Mouse (Mus musculus) lung, embryonic 16.5 days (tissue): ENCODE results near the gene Syn2. TPM values are rescaled to one million over a fixed set of nuclear protein-coding genes. Genes with fewer than 3 reads are reported as not detected.

Experiments
- ATAC-seq: fragments of 200-750 bp; cut with Nextera tagmentation; 2 replicates; pipeline ENCODE4 v1.8.0; 2017; ENCODE audit warnings: low read depth, mild to moderate bottlenecking, moderate library complexity
- H3K27ac ChIP-seq: fragments of 300-500 bp; sonication (generic); 2 replicates; pipeline ENCODE4 v1.5.1; 2014; ENCODE audit warnings: mild to moderate bottlenecking, control low read depth, low read length
- H3K27me3 ChIP-seq: fragments of 300-500 bp; sonication (generic); 2 replicates; pipeline ENCODE4 v1.6.1; 2014; ENCODE audit warnings: low read depth, low read length, mixed read lengths; ENCODE audit not compliant: control insufficient read depth, insufficient read depth
- H3K36me3 ChIP-seq: fragments of 300-500 bp; sonication (generic); 2 replicates; pipeline ENCODE4 v1.6.1; 2014; ENCODE audit warnings: low read length; ENCODE audit not compliant: control insufficient read depth, insufficient read depth
- H3K4me1 ChIP-seq: fragments of 300-500 bp; sonication (generic); replicated peaks from 2 replicates; pipeline ENCODE4 v1.6.1; 2014; ENCODE audit warnings: low read length, mixed read lengths; ENCODE audit not compliant: control insufficient read depth, insufficient read depth
- H3K4me2 ChIP-seq: fragments of 300-500 bp; sonication (generic); 2 replicates; pipeline ENCODE4 v1.6.1; 2014; ENCODE audit warnings: low read depth, low read length, control low read depth
- H3K4me3 ChIP-seq: fragments of 300-500 bp; sonication (generic); 2 replicates; pipeline ENCODE4 v1.5.1; 2014; ENCODE audit warnings: mild to moderate bottlenecking, low read length, control low read depth
- H3K9ac ChIP-seq: fragments of 300-500 bp; sonication (generic); 2 replicates; pipeline ENCODE4 v1.6.1; 2014; ENCODE audit warnings: low read length, control low read depth
- H3K9me3 ChIP-seq: fragments of 300-500 bp; sonication (generic); 2 replicates; pipeline ENCODE4 v1.6.1; 2016; ENCODE audit warnings: low read length; ENCODE audit not compliant: control insufficient read depth
- WGBS: fragments of 180-500 bp; shearing (Covaris S2); extraction: QIAGEN DNeasy Blood & Tissue Kit; methylation state at CpG from one replicate; pipeline ENCODE4 v1.1.7; 2014; 5-methylcytosine and 5-hydroxymethylcytosine counted together
- polyA plus RNA-seq: library from polyadenylated mRNA; unstranded; fragments of >200 nt; fragmentation: Nextera tagmentation; extraction: Ambion mirVana; gene quantifications from 2 replicates; pipeline ENCODE4 v1.2.1, GENCODE M21; 2015

Syn2 gene
- polyA plus RNA-seq, 1 experiment from 2014 or later: 1.7 TPM

GRCm38 (mm10) chr6:115252099-115252873 is 117.6 kb downstream of the Syn2 start, which contains the start of gene Timp4:
Gene Timp4, minus strand, starts transcription at chr6:115252205.
- ATAC-seq: peak; percentile 61; the same call in 1 of the 2 replicates
- H3K27ac ChIP-seq: 0 out of 2 replicates have a peak within 1 kb of the TSS, but pooled peaks have one; percentile 38
- peak within 1 kb of the TSS; percentile 24 for H3K9ac ChIP-seq
- peak within 1 kb of the TSS; percentile 52 for H3K4me2 ChIP-seq
- H3K36me3 ChIP-seq: no peaks in the 10 kb centered on the region
- H3K9me3 ChIP-seq: no peaks in the 10 kb centered on the region
- 44% methylated on average over 7 of the region's 10 CpGs for WGBS
- peaks cover 6% of the 10 kb centered on the region for H3K4me1 ChIP-seq
- H3K4me3 ChIP-seq: peak within 1 kb of the TSS; percentile 27
- H3K27me3 ChIP-seq: no peaks in the 10 kb centered on the region

DNA sequence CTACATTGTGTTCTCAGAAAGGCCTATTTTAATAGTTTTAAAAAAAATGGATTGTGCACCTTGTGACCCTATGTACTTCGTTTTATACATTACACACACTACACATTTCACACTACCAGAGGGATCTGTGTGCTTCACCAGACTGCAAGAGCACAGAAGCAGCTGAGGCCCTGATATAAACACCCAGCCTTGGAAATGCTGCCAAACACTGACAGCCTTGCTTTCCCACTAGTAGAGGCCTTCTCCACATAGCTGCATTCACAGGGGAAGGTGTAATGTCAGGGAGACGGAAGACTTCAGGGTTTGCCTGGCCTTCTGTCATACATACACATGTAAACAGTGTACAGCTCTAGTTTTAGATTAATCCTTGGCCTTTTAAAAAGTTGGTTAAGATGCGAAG is 120.5 kb downstream of the Syn2 start:
- peaks cover 8% of the 10 kb centered on the region for H3K4me1 ChIP-seq
- no peaks in the 10 kb centered on the region for H3K27me3 ChIP-seq
- no peaks in the 10 kb centered on the region for H3K36me3 ChIP-seq
- peak; percentile 41 for ATAC-seq
- H3K27ac ChIP-seq: no peak overlapping the region
- H3K9ac ChIP-seq: no peak overlapping the region
- no peaks in the 10 kb centered on the region for H3K9me3 ChIP-seq
- WGBS: 62% methylated on average over 3 of the region's 3 CpGs
- no peak overlapping the region for H3K4me3 ChIP-seq
- no peak overlapping the region for H3K4me2 ChIP-seq

DNA sequence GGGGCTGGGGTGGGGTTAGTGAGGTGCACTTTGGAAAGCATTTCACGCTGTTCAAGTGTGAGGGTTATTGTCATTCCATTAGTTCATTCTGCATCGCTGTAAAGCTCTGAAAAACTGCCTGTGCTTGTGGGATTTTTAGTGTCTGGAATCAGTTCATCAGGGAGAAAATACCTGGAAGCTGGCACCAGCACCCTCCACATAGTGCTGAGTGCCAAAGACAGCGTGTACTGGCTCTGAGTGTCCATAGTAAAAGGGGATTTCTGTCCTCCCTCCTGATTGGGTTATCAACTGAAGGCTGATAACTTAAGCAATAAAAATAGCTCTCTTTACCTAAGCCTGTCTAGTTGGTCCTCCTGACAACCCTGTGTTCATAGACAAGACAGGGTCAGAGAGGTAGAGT is 125.8 kb downstream of the Syn2 start:
- ATAC-seq: no peak

GRCm38 (mm10) chr6:115266791-115267190 is 132.1 kb downstream of the Syn2 start:
- H3K36me3 ChIP-seq: no peaks in the 10 kb centered on the region
- H3K9me3 ChIP-seq: no peaks in the 10 kb centered on the region
- H3K27ac ChIP-seq: no peak overlapping the region
- ATAC-seq: no peak
- no peak overlapping the region for H3K9ac ChIP-seq
- 64% methylated on average over 5 of the region's 5 CpGs for WGBS
- no peak overlapping the region for H3K4me3 ChIP-seq
- H3K4me1 ChIP-seq: peaks cover 12% of the 10 kb centered on the region
- H3K27me3 ChIP-seq: no peaks in the 10 kb centered on the region
- no peak overlapping the region for H3K4me2 ChIP-seq

More for the DNA sequence above, 125.8 kb downstream of the Syn2 start:
- Histone ChIP-seq H3K27me3 (no peaks in the 10 kb centered on the region), H3K36me3 (no peaks in the 10 kb centered on the region), H3K27ac (no peak overlapping the region), H3K9ac (no peak overlapping the region), H3K4me3 (no peak overlapping the region), H3K4me1 (0 out of 2 replicates have a peak, but pooled peaks cover 2% of the 10 kb centered on the region), H3K9me3 (no peaks in the 10 kb centered on the region), H3K4me2 (no peak overlapping the region)
- WGBS: 84% methylated on average over 3 of the region's 3 CpGs

DNA sequence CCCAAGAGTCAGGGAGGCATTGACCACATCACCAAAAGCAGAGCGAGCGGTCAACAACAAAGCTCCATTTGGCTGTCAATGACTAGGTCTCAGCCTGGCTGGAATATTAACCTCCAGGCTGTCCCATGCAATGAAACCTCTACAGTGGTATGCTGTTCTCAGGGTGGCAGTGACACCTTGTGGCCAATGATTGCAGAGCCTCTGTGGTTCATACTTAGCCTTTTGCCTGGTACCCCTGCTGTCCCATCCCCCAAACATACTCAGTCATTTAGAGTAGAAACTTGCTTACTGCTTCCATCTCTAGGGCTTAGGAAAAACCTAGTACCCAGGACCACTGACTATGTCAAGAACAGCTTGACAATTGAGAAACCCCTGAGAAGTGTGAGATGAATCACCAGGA is 133.2 kb downstream of the Syn2 start:
- Histone ChIP-seq H3K9me3 (no peaks in the 10 kb centered on the region), H3K4me3 (no peak overlapping the region), H3K27me3 (no peaks in the 10 kb centered on the region), H3K27ac (no peak overlapping the region), H3K4me1 (peaks cover 16% of the 10 kb centered on the region), H3K9ac (no peak overlapping the region), H3K4me2 (no peak overlapping the region), H3K36me3 (no peaks in the 10 kb centered on the region)
- peak; percentile 79 for ATAC-seq
- 50% methylated on average over 2 of the region's 2 CpGs for WGBS

DNA sequence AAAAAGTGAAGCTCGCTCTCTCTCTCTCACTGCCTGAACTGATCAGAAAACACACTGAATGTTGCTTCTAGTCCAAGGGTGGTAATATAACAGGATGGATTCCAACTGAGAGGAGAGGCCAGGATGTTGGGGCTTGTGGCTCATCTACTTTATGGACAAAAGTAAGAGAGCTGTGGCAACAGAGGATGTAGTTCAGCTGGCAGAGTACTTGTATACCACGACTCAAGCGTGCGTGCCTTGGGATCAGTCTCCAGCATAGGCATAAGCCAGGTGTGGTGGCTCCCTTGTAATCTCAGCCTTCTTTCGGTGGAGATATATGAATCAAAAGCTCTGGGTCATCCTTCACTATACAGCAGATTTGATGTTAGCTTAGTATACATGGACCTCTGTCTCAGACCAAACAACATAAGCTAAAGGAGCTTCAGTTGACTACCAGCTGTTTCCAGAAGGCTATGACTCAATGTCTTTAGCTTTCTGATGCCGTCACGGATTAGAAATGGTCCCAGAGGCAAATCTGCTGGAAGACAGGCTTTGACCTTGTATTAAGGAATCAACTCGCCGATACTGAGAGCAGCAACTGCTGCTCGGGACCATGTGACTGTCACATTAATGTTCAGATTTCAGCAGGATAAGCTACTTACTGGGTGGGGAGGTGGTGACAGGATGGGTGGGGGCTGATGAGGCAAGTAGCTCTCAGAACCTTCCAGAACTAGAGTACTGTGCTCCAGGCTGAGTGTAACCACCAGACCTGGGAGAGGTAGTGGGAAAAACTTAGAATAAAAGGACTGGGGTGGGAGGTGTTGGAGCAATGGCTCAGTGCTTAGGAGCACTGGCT is 134.1 kb downstream of the Syn2 start:
- Histone ChIP-seq H3K4me3 (no peak overlapping the region), H3K9me3 (no peaks in the 10 kb centered on the region), H3K9ac (no peak overlapping the region), H3K36me3 (no peaks in the 10 kb centered on the region), H3K27ac (no peak overlapping the region), H3K4me2 (no peak overlapping the region), H3K4me1 (peaks cover 16% of the 10 kb centered on the region), H3K27me3 (no peaks in the 10 kb centered on the region)
- no peak for ATAC-seq
- WGBS: 82% methylated on average over 10 of the region's 10 CpGs

GRCm38 (mm10) chr6:115269561-115269960 is 134.9 kb downstream of the Syn2 start:
- H3K4me2 ChIP-seq: no peak overlapping the region
- no peak for ATAC-seq
- H3K36me3 ChIP-seq: no peaks in the 10 kb centered on the region
- H3K27me3 ChIP-seq: no peaks in the 10 kb centered on the region
- no peak overlapping the region for H3K9ac ChIP-seq
- H3K4me1 ChIP-seq: peaks cover 21% of the 10 kb centered on the region
- WGBS: 66% methylated on average over 5 of the region's 5 CpGs
- H3K9me3 ChIP-seq: no peaks in the 10 kb centered on the region
- no peak overlapping the region for H3K27ac ChIP-seq
- H3K4me3 ChIP-seq: no peak overlapping the region

DNA sequence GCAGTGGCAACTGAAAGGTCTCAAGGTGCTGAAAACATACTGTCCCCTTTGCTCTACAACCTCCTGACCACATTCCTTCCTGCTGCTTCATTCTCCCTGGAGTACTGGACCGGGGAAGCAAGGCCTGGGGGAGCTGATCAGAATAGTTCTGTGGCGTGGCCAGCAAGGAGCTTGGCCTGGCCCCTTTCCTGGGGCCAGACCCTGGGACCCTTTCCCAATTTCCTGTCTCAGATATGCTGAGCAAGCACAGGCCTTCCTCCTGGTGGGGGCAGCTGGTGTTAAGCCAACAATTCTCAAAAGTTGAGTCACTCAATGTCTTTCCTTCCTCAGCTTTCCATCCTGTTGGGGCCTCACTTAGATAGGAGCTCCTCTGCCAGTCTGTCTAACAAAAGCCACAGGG is 135.4 kb downstream of the Syn2 start:
- H3K4me3 ChIP-seq: no peak overlapping the region
- no peaks in the 10 kb centered on the region for H3K36me3 ChIP-seq
- no peaks in the 10 kb centered on the region for H3K9me3 ChIP-seq
- H3K4me1 ChIP-seq: peaks cover 21% of the 10 kb centered on the region
- H3K9ac ChIP-seq: no peak overlapping the region
- no peak overlapping the region for H3K4me2 ChIP-seq
- 55% methylated on average over 2 of the region's 2 CpGs for WGBS
- no peak overlapping the region for H3K27ac ChIP-seq
- no peaks in the 10 kb centered on the region for H3K27me3 ChIP-seq
- no peak for ATAC-seq

DNA sequence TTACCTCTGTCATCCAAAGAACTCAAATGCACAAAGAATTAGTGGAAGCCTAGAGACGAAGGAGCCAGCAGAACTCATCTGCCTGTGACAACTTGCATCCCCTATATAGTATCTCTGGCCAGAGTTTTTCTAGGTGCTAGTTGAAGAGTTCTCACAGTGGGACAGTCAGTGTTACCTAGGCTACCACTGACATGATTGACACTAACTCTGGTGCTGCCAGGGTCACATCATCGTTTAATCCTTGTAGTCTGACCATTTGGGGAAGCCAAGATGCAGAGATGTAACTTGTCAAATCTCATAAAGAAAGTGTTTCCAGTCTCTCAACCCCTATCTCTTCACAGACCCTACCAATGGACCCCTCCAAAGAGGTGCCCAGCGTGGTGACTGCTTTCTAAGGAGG is 136.6 kb downstream of the Syn2 start:
- no peaks in the 10 kb centered on the region for H3K36me3 ChIP-seq
- WGBS: 54% methylated on average over 3 of the region's 3 CpGs
- ATAC-seq: no peak
- H3K27ac ChIP-seq: no peak overlapping the region
- no peaks in the 10 kb centered on the region for H3K9me3 ChIP-seq
- H3K27me3 ChIP-seq: no peaks in the 10 kb centered on the region
- H3K4me2 ChIP-seq: no peak overlapping the region
- H3K4me3 ChIP-seq: no peak overlapping the region
- no peak overlapping the region for H3K9ac ChIP-seq
- peaks cover 21% of the 10 kb centered on the region for H3K4me1 ChIP-seq
